Mouse (Mus musculus) heart, adult 2 months (tissue): ENCODE data around the gene Col4a2. TPM values are rescaled to one million over a fixed set of nuclear protein-coding genes. Genes with fewer than 3 reads are reported as not detected.

ENCODE experiments used
- DNase-seq, 2 experiments: peaks; one replicate each; pipeline ENCODE4 v3.0.0; 2021
- H3K27ac ChIP-seq: fragments of 200-600 bp; 2 replicates; pipeline ENCODE4 v1.8.1; 2022
- H3K27me3 ChIP-seq: fragments of 200-500 bp; 2 replicates; pipeline ENCODE4 v1.6.1; 2012; ENCODE audit warnings: mild to moderate bottlenecking, low read length, inconsistent platforms, mixed read lengths; ENCODE audit not compliant: control insufficient read depth, insufficient read depth
- H3K36me3 ChIP-seq: fragments of 200-500 bp; 2 replicates; pipeline ENCODE4 v1.6.1; 2012; ENCODE audit warnings: low read length, inconsistent platforms; ENCODE audit not compliant: control insufficient read depth, insufficient read depth
- H3K4me1 ChIP-seq: fragments of 200-500 bp; 2 replicates; pipeline ENCODE4 v1.6.1; 2011; ENCODE audit warnings: low read length; ENCODE audit not compliant: control insufficient read depth, insufficient read depth
- H3K4me3 ChIP-seq: fragments of 200-600 bp; 2 replicates; pipeline ENCODE4 v1.8.1; 2022
- H3K79me2 ChIP-seq: fragments of 200-500 bp; replicated peaks from 2 replicates; pipeline ENCODE4 v1.6.1; 2012; ENCODE audit warnings: mild to moderate bottlenecking, inconsistent platforms, low read length, moderate library complexity, mixed read lengths; ENCODE audit not compliant: control insufficient read depth, insufficient read depth
- H3K9ac ChIP-seq: fragments of 200-500 bp; 2 replicates; pipeline ENCODE4 v1.6.1; 2012; ENCODE audit warnings: low read depth, mild to moderate bottlenecking, control low read depth, inconsistent platforms, low read length, mixed read lengths
- CTCF ChIP-seq: fragments of 200-600 bp; IDR thresholded peaks from 2 replicates; pipeline ENCODE4 v1.8.1; 2022; ENCODE audit warnings: antibody characterized with exemption, mild to moderate bottlenecking, moderate library complexity
- EP300 ChIP-seq: fragments of 200-500 bp; IDR thresholded peaks from 2 replicates; pipeline ENCODE4 v1.6.1; 2011; ENCODE audit warnings: low read depth, low read length, control low read depth; ENCODE audit not compliant: insufficient read depth
- POLR2A ChIP-seq: fragments of 200-500 bp; IDR thresholded peaks from 2 replicates; pipeline ENCODE4 v1.6.1; 2011; ENCODE audit warnings: mild to moderate bottlenecking, low read depth, low read length, control low read depth; ENCODE audit not compliant: insufficient read depth
- WGBS: fragments of 180-500 bp; shearing (Covaris S2); methylation state at CpG from one replicate; pipeline ENCODE4 v1.1.7; 2018; 5-methylcytosine and 5-hydroxymethylcytosine counted together
- intact Hi-C: fragments of 180-260 bp; cut with DNase I; formaldehyde crosslinking; loops from one replicate; pipeline ENCODE4 v1.15.1; 2025
- polyA plus RNA-seq: library from polyadenylated mRNA; depleted of rRNA; stranded (reverse); fragments of >200 nt; gene quantifications from 2 replicates; pipeline ENCODE4 v1.2.3, GENCODE M21; 2012
- total RNA-seq, 2 experiments: library from RNA; stranded (reverse); gene quantifications; 2 replicates each; pipeline ENCODE4 v1.2.3; 2021

Gene Col4a2
- total and polyA plus RNA-seq, 3 experiments, result 104 to 172 (median 139) TPM

DNA sequence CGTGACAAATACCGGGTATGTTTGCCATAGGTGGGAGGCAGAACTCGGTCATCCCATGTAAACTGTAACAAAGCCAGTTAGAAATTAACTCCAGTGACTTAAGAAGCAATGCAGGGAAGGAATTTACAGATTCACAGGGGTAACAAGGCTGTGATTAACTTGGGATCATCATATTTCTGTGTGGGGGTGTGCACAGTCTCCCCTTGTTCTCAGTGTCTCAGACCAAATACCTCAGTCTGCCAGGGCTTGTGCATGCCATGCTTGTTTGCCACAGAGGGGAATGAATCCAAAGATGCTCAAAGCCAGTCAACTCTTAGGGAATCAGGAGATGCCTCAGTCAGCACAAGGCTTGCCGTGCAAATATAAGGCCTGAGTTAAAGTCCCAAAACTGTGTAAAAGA lies 89.6 kb downstream of the Col4a2 start:
- Histone ChIP-seq H3K36me3 (peaks cover 30% of the 10 kb centered on the region), H3K4me3 (no peak overlapping the region), H3K4me1 (peaks cover 17% of the 10 kb centered on the region), H3K27ac (no peak overlapping the region), H3K9ac (no peak overlapping the region), H3K27me3 (no peaks in the 10 kb centered on the region), H3K79me2 (no peaks in the 10 kb centered on the region)
- TF ChIP-seq EP300 (no peak), CTCF (no peak), POLR2A (no peak)
- WGBS, result 93% methylated on average over 4 of the region's 4 CpGs
- no peak for DNase-seq
- intact Hi-C loops, result no loop called here

DNA sequence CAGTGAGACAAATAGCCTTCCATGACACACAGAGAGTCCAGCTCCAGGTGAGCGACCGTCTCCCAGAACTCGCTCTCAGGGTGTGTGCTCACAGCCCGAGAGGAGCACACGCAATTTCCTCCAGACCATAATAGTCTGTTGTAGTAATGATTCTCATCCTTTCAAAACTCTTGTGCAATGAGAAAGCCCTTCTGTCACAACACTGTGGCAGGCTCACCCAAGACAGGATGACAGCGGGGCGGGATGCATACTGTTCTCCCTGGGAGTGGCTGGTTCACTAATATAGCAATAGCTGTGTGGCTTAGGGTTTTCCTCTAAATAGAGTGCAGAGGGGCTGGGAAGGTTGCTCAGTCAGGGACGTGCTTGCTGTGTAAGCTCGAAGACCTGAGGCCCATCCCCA lies 91.2 kb downstream of the Col4a2 start:
- DNase-seq, result no peak
- H3K9ac ChIP-seq, result no peak overlapping the region
- no peak for TF ChIP-seq POLR2A
- TF ChIP-seq CTCF, result no peak
- TF ChIP-seq EP300, result no peak
- peaks cover 30% of the 10 kb centered on the region for H3K36me3 ChIP-seq
- H3K27ac ChIP-seq, result no peak overlapping the region; the same call in 1 of the 2 replicates
- no peak overlapping the region for H3K4me3 ChIP-seq
- no peaks in the 10 kb centered on the region for H3K27me3 ChIP-seq
- no peaks in the 10 kb centered on the region for H3K79me2 ChIP-seq
- 87% methylated on average over 9 of the region's 9 CpGs for WGBS
- peaks cover 16% of the 10 kb centered on the region for H3K4me1 ChIP-seq
- intact Hi-C loops, result no loop called here

DNA sequence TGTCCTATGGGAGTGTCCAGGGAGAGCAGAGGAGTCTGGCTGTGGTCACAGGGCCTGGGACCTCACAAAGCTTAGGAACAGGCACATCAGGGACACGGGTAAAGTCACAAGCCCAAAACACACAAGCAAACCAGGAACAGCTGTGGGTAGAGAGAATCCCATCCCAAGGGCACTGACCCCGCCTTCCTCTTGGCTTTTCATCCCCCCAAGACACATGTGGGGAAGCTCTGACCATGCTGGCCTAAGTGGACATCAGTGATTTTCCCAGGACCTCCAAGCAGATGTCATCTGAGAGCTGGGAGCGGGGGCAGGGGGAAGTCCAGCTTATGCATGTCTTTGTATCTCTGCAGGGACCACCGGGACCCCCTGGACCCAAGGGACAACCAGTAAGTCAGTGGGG lies 92.0 kb downstream of the Col4a2 start:
- WGBS, result 60% methylated on average over 4 of the region's 4 CpGs
- intact Hi-C loops, result no loop called here
- TF ChIP-seq POLR2A, result no peak
- no peak for TF ChIP-seq CTCF
- TF ChIP-seq EP300, result no peak
- DNase-seq, result no peak
- H3K36me3 ChIP-seq, result peaks cover 28% of the 10 kb centered on the region
- H3K79me2 ChIP-seq, result no peaks in the 10 kb centered on the region
- H3K9ac ChIP-seq, result no peak overlapping the region
- H3K4me3 ChIP-seq, result no peak overlapping the region
- peaks cover 16% of the 10 kb centered on the region for H3K4me1 ChIP-seq
- peak overlapping the region; percentile 72; the same call in 1 of the 2 replicates for H3K27ac ChIP-seq
- H3K27me3 ChIP-seq, result no peaks in the 10 kb centered on the region

DNA sequence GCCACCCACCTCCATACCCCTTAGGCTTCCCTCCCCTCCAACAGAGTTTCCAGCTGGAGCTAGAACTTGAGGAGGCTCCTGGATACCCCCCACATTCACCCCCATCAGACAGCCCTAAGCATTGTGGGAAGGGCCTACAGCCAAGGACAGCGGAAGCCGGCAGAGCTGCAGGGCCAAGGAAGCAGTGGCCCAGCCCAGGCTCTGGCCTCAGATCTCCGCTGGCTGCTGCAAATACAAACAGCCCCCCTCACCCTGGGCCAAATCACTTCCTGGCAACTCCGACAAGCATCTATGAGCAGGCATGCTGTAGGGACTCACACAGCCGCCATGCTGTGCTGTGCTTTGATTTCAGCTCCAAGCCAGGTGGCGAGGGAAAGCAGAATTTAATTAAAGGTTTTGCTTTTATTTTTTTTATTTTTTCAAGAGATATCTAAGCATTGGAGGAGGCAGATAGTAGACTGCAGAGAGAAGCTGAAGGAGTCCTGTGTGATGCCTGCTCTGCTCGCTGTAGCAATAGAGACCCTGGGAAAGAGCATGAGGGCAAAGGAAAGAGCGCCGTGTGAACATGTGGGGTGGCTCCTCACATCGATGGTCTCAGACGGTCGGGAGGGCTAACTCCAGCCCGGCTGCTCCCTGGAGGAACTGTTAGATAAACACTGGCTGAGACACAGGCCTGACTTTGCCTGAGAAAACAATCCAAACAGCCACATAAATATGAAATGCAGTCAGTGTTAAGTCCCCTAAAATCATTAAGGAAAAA lies 93.3 kb downstream of the Col4a2 start:
- intact Hi-C loops, result no loop called here
- TF ChIP-seq POLR2A (no peak), EP300 (no peak), CTCF (peak; percentile 61)
- DNase-seq, result peak; percentile 80 to 86

DNA sequence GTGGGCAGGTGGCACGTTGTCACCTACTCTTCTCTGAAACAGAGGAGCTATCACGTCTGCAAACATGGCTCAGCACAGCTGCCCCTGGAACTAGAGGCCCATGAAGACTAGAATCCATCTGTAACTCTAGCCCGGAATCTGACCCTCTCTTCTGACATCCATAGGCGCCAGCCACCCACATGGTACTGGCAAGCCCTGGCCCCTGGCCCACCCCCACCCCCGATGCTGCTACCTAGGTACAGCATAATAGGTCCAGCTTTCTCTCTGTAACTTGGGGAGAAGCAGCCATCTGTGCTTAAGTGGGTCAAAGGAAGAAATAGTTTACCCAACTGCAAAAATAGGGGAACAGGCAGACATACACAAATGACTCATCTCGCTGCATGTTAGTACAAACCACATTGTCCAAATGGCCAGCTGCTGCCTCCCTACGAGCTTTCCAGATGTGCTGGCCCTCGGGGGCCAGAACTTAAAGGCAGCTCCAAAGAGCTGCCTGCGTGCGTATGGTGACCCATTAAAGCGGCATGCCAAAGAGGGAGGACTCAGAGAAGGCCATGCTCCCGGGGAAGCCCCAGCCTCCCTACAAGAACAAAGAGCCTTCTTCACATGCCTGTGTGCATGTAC lies 99.0 kb downstream of the Col4a2 start:
- WGBS, result 52% methylated on average over 12 of the region's 12 CpGs
- Histone ChIP-seq H3K27ac (peak overlapping the region; percentile 51), H3K79me2 (no peaks in the 10 kb centered on the region), H3K9ac (no peak overlapping the region), H3K36me3 (no peaks in the 10 kb centered on the region; the same call in none of the 2 replicates), H3K4me3 (no peak overlapping the region), H3K27me3 (no peaks in the 10 kb centered on the region), H3K4me1 (peaks cover 10% of the 10 kb centered on the region)
- TF ChIP-seq CTCF, result no peak
- DNase-seq, result peak; percentile 66 to 75
- intact Hi-C loops, result no loop called here

More for the DNA sequence above, 93.3 kb downstream of the Col4a2 start:
- WGBS, result 28% methylated on average over 13 of the region's 13 CpGs
- Histone ChIP-seq H3K79me2 (no peaks in the 10 kb centered on the region), H3K4me1 (peaks cover 12% of the 10 kb centered on the region), H3K27me3 (no peaks in the 10 kb centered on the region), H3K4me3 (no peak overlapping the region), H3K27ac (peak overlapping the region; percentile 72), H3K9ac (no peak overlapping the region), H3K36me3 (peaks cover 17% of the 10 kb centered on the region)

DNA sequence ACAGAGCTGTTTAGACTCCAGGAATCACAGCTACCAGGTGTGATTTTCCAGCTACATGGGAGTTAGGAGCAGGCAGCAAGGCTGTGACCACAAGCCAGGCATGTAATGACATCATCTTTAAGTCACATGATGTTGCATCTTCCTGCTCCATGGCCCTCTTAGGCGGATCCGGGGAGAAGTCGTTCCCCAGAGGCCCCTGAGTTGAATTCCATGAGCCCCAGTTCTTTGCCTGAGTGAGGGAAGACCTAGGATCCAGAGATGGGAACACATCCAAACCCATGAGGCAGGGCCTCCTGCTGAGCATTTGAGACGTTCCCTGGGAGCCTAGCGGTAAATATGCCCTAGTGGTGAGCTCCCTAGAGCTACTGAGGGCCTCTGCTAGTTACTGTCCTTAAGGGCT lies 99.8 kb downstream of the Col4a2 start:
- Histone ChIP-seq H3K79me2 (no peaks in the 10 kb centered on the region), H3K27me3 (no peaks in the 10 kb centered on the region), H3K27ac (peak overlapping the region; percentile 16), H3K36me3 (peaks cover 1% of the 10 kb centered on the region), H3K4me1 (peaks cover 8% of the 10 kb centered on the region), H3K4me3 (no peak overlapping the region), H3K9ac (no peak overlapping the region)
- intact Hi-C loops, result no loop called here
- no peak for DNase-seq
- TF ChIP-seq EP300 (no peak), POLR2A (no peak), CTCF (no peak)
- 27% methylated on average over 5 of the region's 5 CpGs for WGBS
